Mouse (Mus musculus) embryonic facial prominence, embryonic 15.5 days (tissue): ENCODE data around the gene Apoc3. TPM values are rescaled to one million over a fixed set of nuclear protein-coding genes. Genes with fewer than 3 reads are reported as not detected.

ENCODE experiments used
- ATAC-seq: fragments of 200-750 bp; cut with Nextera tagmentation; 2 replicates; pipeline ENCODE4 v1.8.0; 2017; ENCODE audit warnings: low read depth, moderate TSS enrichment; ENCODE audit not compliant: insufficient number of reproducible peaks, low FRiP score, low TSS enrichment
- H3K27ac ChIP-seq: fragments of 300-500 bp; sonication (generic); replicated peaks from 2 replicates; pipeline ENCODE4 v1.5.1; 2015; ENCODE audit warnings: mild to moderate bottlenecking, inconsistent platforms
- H3K27me3 ChIP-seq: fragments of 300-500 bp; sonication (generic); 2 replicates; pipeline ENCODE4 v1.6.1; 2015; ENCODE audit warnings: inconsistent platforms
- H3K36me3 ChIP-seq: fragments of 300-500 bp; sonication (generic); 2 replicates; pipeline ENCODE4 v1.6.1; 2015; ENCODE audit warnings: mild to moderate bottlenecking, inconsistent platforms
- H3K4me1 ChIP-seq: fragments of 300-500 bp; sonication (generic); 2 replicates; pipeline ENCODE4 v1.6.1; 2015; ENCODE audit warnings: inconsistent platforms
- H3K4me2 ChIP-seq: fragments of 300-500 bp; sonication (generic); replicated peaks from 2 replicates; pipeline ENCODE4 v1.6.1; 2015; ENCODE audit warnings: mild to moderate bottlenecking, inconsistent platforms
- H3K4me3 ChIP-seq: fragments of 300-500 bp; sonication (generic); replicated peaks from 2 replicates; pipeline ENCODE4 v1.5.1; 2015; ENCODE audit warnings: mild to moderate bottlenecking, inconsistent platforms
- H3K9ac ChIP-seq: fragments of 300-500 bp; sonication (generic); 2 replicates; pipeline ENCODE4 v1.6.1; 2015; ENCODE audit warnings: inconsistent platforms
- H3K9me3 ChIP-seq: fragments of 300-500 bp; sonication (generic); replicated peaks from 2 replicates; pipeline ENCODE4 v1.6.1; 2016; ENCODE audit warnings: inconsistent platforms
- WGBS: fragments of 180-500 bp; shearing (Covaris S2); methylation state at CpG from one replicate; pipeline ENCODE4 v1.1.7; 2015; 5-methylcytosine and 5-hydroxymethylcytosine counted together
- polyA plus RNA-seq: library from polyadenylated mRNA; unstranded; fragments of >200 nt; fragmentation: Nextera tagmentation; extraction: Ambion mirVana; gene quantifications from 2 replicates; pipeline ENCODE4 v1.2.1, GENCODE M21; 2015

The Apoc3 gene
- polyA plus RNA-seq, 1 experiment from 2014 or later: not detected

GRCm38 (mm10) chr9:46214276-46214675 is 21.2 kb downstream of the Apoc3 start:
- Histone ChIP-seq H3K27ac (no peak overlapping the region), H3K9ac (no peak overlapping the region), H3K27me3 (no peaks in the 10 kb centered on the region), H3K4me1 (no peaks in the 10 kb centered on the region), H3K4me2 (no peak overlapping the region), H3K9me3 (no peaks in the 10 kb centered on the region), H3K36me3 (peaks cover 54% of the 10 kb centered on the region), H3K4me3 (no peak overlapping the region)
- WGBS: 81% methylated on average over 4 of the region's 4 CpGs
- no peak for ATAC-seq

- H3K27me3 ChIP-seq: no peaks in the 10 kb centered on the region
- no peak for ATAC-seq
- H3K4me3 ChIP-seq: no peak overlapping the region
- 0 out of 2 replicates have a peak, but pooled peaks cover 3% of the 10 kb centered on the region for H3K4me1 ChIP-seq
- peaks cover 72% of the 10 kb centered on the region for H3K36me3 ChIP-seq
- no peak overlapping the region for H3K9ac ChIP-seq
- H3K4me2 ChIP-seq: no peak overlapping the region
- 86% methylated on average over 12 of the region's 12 CpGs for WGBS
- H3K9me3 ChIP-seq: no peaks in the 10 kb centered on the region
- H3K27ac ChIP-seq: no peak overlapping the region
These were observed 25.0 kb downstream of the Apoc3 start for GRCm38 (mm10) chr9:46210473-46210872.

GRCm38 (mm10) chr9:46208401-46208974 is 26.9 kb downstream of the Apoc3 start:
- H3K9ac ChIP-seq: no peak overlapping the region
- 0 out of 2 replicates have a peak, but pooled peaks cover 3% of the 10 kb centered on the region for H3K4me1 ChIP-seq
- no peak overlapping the region for H3K4me3 ChIP-seq
- peaks cover 76% of the 10 kb centered on the region for H3K36me3 ChIP-seq
- no peaks in the 10 kb centered on the region for H3K27me3 ChIP-seq
- no peak for ATAC-seq
- H3K4me2 ChIP-seq: no peak overlapping the region
- WGBS: 63% methylated on average over 13 of the region's 13 CpGs
- H3K9me3 ChIP-seq: no peaks in the 10 kb centered on the region
- H3K27ac ChIP-seq: no peak overlapping the region

GRCm38 (mm10) chr9:46207501-46207869 is 28.0 kb downstream of the Apoc3 start:
- H3K9ac ChIP-seq: no peak overlapping the region
- H3K4me1 ChIP-seq: 0 out of 2 replicates have a peak, but pooled peaks cover 3% of the 10 kb centered on the region
- no peak overlapping the region for H3K27ac ChIP-seq
- H3K4me2 ChIP-seq: no peak overlapping the region
- no peaks in the 10 kb centered on the region for H3K27me3 ChIP-seq
- ATAC-seq: no peak
- H3K36me3 ChIP-seq: peaks cover 74% of the 10 kb centered on the region
- H3K4me3 ChIP-seq: no peak overlapping the region
- no peaks in the 10 kb centered on the region for H3K9me3 ChIP-seq
- WGBS: 72% methylated on average over 6 of the region's 6 CpGs

DNA sequence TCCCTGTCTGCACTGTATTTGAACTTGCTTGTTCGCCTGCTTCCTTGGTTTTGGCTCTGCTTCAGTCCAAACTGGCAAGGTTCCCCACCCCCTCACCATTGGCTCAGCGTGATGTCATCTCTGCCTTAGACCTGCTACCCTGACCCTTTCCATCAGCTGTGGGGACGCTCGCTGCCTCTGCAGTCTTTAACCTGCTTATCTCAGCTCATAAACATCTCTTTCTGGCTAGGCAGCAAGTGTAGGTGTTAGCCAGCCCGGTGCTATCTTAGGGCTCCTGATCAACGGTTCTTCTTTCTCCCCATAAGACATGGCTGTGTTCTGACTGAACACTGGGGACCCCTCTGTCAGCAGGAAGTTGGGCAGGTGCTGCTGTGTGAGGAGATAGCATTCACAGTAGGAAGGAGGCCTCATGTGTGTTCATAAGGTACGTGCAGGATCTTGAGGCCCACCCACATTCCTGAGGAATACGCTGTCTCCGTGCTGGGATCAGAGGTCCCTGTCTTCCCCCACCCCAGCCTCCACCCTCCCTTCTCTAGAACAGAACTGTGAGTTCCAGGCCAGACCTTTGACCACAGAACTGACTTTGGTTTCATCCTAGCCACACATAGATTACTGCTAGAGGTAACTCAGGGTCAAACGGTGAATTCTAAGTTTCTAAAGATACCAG is 28.5 kb downstream of the Apoc3 start:
- no peak overlapping the region for H3K9ac ChIP-seq
- 58% methylated on average over 10 of the region's 10 CpGs for WGBS
- peaks cover 74% of the 10 kb centered on the region for H3K36me3 ChIP-seq
- 0 out of 2 replicates have a peak, but pooled peaks cover 3% of the 10 kb centered on the region for H3K4me1 ChIP-seq
- ATAC-seq: no peak
- no peak overlapping the region for H3K4me2 ChIP-seq
- H3K4me3 ChIP-seq: no peak overlapping the region
- no peak overlapping the region for H3K27ac ChIP-seq
- no peaks in the 10 kb centered on the region for H3K9me3 ChIP-seq
- no peaks in the 10 kb centered on the region for H3K27me3 ChIP-seq

GRCm38 (mm10) chr9:46199609-46200008 is 35.8 kb downstream of the Apoc3 start:
- no peak overlapping the region for H3K4me2 ChIP-seq
- no peak overlapping the region for H3K9ac ChIP-seq
- no peaks in the 10 kb centered on the region for H3K4me1 ChIP-seq
- no peaks in the 10 kb centered on the region for H3K27me3 ChIP-seq
- WGBS: 90% methylated on average over 2 of the region's 2 CpGs
- peaks cover 89% of the 10 kb centered on the region for H3K36me3 ChIP-seq
- no peak for ATAC-seq
- H3K27ac ChIP-seq: no peak overlapping the region
- no peak overlapping the region for H3K4me3 ChIP-seq
- H3K9me3 ChIP-seq: no peaks in the 10 kb centered on the region

GRCm38 (mm10) chr9:46198936-46199335 is 36.5 kb downstream of the Apoc3 start:
- H3K9ac ChIP-seq: no peak overlapping the region
- H3K27me3 ChIP-seq: no peaks in the 10 kb centered on the region
- no peak overlapping the region for H3K4me2 ChIP-seq
- peaks cover 82% of the 10 kb centered on the region for H3K36me3 ChIP-seq
- no peaks in the 10 kb centered on the region for H3K9me3 ChIP-seq
- no peak overlapping the region for H3K4me3 ChIP-seq
- ATAC-seq: no peak
- H3K4me1 ChIP-seq: no peaks in the 10 kb centered on the region
- 85% methylated on average over 7 of the region's 7 CpGs for WGBS
- no peak overlapping the region for H3K27ac ChIP-seq

DNA sequence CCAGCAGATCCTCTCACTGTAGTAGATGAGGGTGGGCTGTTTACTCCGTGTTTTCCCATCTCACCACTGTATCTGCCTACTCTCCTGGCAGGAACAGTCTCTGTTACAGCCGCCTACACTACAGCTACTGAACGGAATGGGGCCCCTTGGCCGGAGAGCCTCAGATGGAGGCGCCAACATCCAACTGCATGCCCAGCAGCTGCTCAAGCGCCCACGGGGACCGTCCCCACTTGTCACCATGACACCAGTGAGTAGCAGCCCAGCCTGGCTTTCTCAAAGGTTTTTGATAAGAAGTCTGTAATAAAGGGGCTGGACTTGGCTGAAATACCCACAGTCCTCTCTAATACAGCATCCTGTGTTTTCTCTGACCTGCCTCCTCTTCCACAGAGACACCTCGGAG is 37.0 kb downstream of the Apoc3 start:
- H3K9me3 ChIP-seq: no peaks in the 10 kb centered on the region
- H3K4me1 ChIP-seq: no peaks in the 10 kb centered on the region
- no peak overlapping the region for H3K9ac ChIP-seq
- no peak overlapping the region for H3K27ac ChIP-seq
- no peak for ATAC-seq
- H3K4me3 ChIP-seq: no peak overlapping the region
- WGBS: 89% methylated on average over 9 of the region's 9 CpGs
- H3K36me3 ChIP-seq: peaks cover 79% of the 10 kb centered on the region
- H3K4me2 ChIP-seq: no peak overlapping the region
- H3K27me3 ChIP-seq: no peaks in the 10 kb centered on the region

- H3K4me2 ChIP-seq: no peak overlapping the region
- H3K36me3 ChIP-seq: peaks cover 65% of the 10 kb centered on the region
- no peak overlapping the region for H3K9ac ChIP-seq
- H3K4me3 ChIP-seq: no peak overlapping the region
- H3K9me3 ChIP-seq: no peaks in the 10 kb centered on the region
- H3K27me3 ChIP-seq: no peaks in the 10 kb centered on the region
- WGBS: 76% methylated on average over 12 of the region's 12 CpGs
- ATAC-seq: no peak
- no peaks in the 10 kb centered on the region for H3K4me1 ChIP-seq
- H3K27ac ChIP-seq: no peak overlapping the region
These were observed 38.7 kb downstream of the Apoc3 start for GRCm38 (mm10) chr9:46196699-46197169.

GRCm38 (mm10) chr9:46194809-46195208 is 40.6 kb downstream of the Apoc3 start:
- Histone ChIP-seq H3K27me3 (no peaks in the 10 kb centered on the region), H3K36me3 (peaks cover 49% of the 10 kb centered on the region), H3K9me3 (no peaks in the 10 kb centered on the region), H3K27ac (no peak overlapping the region), H3K4me2 (no peak overlapping the region), H3K4me3 (no peak overlapping the region), H3K9ac (no peak overlapping the region; the same call in 1 of the 2 replicates), H3K4me1 (peaks cover 7% of the 10 kb centered on the region; the same call in 1 of the 2 replicates)
- no peak for ATAC-seq
- WGBS: 69% methylated on average over 9 of the region's 9 CpGs

GRCm38 (mm10) chr9:46192642-46193041 is 42.8 kb downstream of the Apoc3 start:
- H3K36me3 ChIP-seq: peaks cover 27% of the 10 kb centered on the region
- H3K4me2 ChIP-seq: no peak overlapping the region
- peaks cover 11% of the 10 kb centered on the region for H3K4me1 ChIP-seq
- no peak overlapping the region for H3K27ac ChIP-seq
- no peaks in the 10 kb centered on the region for H3K27me3 ChIP-seq
- no peak overlapping the region for H3K4me3 ChIP-seq
- ATAC-seq: no peak
- no peaks in the 10 kb centered on the region for H3K9me3 ChIP-seq
- 87% methylated on average over 6 of the region's 6 CpGs for WGBS
- no peak overlapping the region for H3K9ac ChIP-seq

DNA sequence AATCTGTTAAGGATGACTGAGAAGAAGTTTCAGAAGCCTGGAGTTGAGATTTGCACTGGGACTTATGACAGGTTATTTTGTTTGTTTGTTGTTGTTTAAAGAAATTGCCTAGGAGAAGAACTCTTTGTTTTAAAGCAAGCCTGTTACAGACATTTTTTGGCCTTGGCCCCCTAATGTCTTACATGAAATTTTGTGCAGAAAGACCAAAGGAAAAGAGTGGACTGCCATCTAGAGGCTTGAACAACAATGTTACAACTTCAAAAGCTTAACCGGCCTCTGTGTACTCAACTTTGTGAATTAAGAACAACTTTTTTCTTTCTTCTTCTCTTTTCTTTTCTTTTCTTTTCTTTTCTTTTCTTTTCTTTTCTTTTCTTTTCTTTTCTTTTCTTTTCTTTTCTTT is 43.8 kb downstream of the Apoc3 start:
- Histone ChIP-seq H3K4me3 (no peak overlapping the region), H3K4me2 (no peak overlapping the region), H3K36me3 (peaks cover 25% of the 10 kb centered on the region), H3K27ac (no peak overlapping the region), H3K9ac (no peak overlapping the region), H3K9me3 (no peaks in the 10 kb centered on the region), H3K4me1 (peaks cover 11% of the 10 kb centered on the region), H3K27me3 (no peaks in the 10 kb centered on the region)
- ATAC-seq: no peak
- 24% methylated on average over 1 of the region's 1 CpGs for WGBS
